Mouse (Mus musculus): Measurements from ENCODE around the gene Fxyd7.

Fxyd7 gene

DNA sequence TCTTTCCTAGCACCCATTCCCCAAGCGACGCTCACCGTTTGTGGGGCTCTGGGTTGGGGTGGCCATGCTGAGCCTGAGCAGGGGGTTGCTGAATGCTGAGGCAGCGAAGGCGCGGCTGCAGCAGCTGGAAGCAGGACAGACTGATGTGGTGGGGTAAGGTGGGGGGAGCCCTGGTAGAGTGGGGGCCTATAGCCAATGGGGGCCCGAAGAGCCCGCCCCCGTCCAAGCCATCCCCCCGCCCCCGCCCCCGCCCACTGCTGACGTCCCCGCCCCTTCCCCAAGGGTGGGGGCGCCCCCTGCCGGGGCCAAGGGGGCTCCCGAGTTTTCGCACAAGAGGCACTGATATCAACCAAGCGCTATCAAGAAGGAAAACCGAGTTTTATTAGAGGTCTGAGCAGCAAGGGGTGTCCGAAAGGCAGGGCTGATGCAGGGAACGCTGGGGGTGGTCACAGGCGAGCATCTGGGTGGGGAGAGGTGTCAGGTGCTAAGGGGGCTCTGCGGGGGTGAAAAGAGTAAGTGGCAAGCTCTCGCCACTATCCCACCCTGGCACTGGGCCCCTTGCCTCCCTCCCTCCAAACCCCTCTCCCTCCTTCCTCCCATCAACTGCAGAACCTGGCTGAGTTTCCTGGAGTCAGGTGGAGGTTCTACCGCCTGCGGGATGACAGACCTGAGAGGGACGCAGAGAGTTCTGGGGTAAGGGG, at the start of gene Fxyd7:
Gene Fxyd7, minus strand, starts transcription at position 147 of the 701 bp plus-strand sequence.
- peak; percentile 1; the same call in 1 of the 2 replicates for ATAC-seq (ENCODE audit: low TSS enrichment)

DNA sequence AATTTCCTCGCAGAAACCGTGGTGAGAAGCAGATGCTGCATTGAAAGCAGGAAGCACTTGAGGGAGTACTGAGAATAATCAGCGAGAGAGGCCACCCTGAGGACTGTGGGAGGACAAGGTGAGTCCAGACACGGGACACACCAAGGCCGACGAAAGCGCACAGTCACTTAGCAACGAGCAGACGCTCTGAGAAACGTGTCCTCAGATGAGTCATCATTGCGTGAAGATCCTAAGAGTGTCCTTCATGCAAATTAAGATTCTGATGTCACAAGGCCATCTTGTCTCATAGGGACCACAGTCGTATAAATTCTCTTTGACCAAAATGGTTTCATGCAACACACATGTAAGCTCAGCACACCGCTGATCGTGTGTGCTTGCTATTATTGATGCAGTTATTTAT, 49.5 kb upstream of the Fxyd7 start:
- no peak for ATAC-seq (ENCODE audit: low TSS enrichment)

DNA sequence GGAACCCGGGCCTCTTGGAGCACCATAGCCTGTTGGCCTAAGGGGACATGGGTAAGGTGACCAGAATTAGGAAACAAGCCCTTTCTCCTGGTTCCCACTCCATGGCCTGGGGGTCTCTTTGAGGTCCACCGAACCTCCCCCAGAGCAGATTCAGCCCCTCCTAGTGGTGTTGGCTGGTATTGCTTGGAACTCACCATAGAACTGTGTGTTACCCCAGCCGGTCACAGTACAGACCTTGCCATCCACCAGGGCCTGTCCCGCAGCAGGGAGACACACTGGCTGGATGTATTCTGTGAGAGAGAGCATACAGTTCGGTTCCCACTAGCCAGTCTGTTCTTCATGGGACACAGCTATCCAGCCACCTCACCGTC, 48.3 kb upstream of the Fxyd7 start:
- no peak for ATAC-seq (ENCODE audit: low TSS enrichment)

DNA sequence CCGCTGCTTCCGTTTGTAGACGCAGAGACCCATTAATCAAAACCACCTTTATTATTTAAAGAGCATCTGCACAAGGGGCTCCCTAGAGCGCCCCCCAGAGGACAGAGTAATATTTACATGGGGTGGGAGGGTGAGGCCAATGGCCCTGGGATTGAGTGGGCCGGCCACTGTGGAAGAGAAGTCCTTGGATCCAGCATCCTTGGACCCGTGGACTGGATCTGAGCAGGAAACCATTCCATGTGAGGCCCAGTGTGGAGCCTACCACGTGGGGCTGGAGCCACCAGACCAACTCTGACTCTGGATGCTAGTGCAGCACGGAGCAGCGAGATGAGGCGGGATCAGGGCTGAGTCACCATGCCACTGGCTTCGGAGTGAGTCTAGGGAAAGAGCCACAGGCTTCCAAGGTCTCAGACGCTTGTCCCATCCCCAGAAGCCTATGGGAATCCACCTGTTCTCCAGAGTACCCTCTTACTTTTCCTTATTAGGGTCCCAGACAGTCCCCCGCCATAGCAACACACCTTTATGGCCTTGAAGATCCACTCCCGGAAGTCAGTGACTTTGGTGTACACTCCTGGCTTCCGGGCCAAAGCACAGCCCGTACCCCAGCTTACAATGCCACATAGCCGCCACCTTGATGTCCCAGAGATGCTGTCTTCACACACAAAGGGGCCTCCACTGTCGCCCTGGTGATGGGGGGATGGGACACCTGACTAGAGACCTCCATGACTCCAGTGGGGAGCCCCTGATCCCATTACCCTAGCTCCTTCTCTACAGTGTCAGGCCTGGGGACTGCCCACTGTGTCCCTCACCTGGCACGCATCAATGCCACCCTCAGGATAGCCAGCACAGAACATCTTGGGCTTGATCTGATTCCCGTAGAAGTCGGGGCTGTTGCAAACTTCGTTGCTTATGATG, 47.7 kb upstream of the Fxyd7 start:
- no peak for ATAC-seq (ENCODE audit: low TSS enrichment)

DNA sequence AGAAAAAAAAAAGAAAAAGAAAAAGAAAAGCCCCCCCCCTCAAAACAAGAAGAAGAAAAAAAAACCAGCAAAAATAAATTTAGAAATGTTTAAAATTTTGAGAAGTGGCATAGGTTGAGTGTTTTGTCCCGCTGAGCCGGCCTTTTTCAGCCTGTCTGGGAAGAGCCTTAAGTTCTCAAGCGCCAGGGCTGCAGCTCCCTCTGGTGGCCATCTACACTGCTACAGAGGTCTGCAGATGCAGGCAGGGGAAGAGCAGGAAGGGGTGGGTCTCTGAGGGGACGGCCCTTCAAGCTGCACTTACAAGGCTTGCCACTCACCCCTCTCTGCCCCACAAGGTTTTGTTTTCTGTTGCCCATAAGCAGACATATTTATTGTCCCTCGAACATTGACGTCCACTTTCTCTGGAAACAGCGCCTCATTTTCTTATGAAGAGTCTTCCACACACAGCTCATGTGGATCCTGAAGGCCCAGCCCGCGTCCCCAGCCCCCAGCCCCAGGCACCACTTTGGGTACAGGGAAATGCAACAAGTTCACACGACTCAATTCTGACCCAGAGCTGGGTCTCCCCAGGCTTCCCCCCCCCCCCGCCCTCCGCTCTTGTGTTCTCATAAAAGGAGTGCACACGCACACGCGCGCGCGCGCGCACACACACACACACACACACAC, 46.4 kb upstream of the Fxyd7 start:
- ATAC-seq (ENCODE audit: low TSS enrichment): peak; percentile 91

DNA sequence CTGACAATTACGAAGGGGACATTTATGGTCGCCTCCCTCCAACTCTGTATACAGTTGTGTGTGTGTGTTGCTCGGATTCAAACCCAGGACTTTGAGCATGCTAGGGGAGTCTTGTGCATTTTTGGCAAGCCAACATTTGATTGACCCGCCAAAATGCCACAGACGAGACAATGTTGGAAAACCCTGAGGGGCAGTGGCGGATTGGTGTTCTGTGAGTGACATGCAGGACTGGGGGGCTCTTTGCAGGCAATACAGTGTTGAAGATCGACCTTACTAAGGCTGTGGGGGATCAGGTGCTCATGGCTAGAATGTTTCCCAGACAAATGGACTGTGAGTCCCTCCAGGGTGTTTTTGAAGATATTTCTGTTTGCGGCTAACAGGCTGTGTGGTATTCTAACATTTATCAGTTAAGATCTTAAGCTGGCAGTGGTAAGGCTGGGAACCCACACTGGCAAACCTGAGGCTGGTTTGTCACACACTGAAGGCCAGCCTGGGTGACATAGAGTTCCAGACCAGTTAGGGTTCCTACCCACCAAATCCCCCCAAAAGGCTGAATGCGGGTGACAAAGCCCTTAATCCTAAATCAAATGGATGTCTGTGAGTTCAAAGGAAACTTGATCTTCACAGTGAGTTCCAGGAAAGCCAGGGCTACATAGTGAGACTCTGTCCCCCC, 45.8 kb upstream of the Fxyd7 start:
- no peak for ATAC-seq (ENCODE audit: low TSS enrichment)

DNA sequence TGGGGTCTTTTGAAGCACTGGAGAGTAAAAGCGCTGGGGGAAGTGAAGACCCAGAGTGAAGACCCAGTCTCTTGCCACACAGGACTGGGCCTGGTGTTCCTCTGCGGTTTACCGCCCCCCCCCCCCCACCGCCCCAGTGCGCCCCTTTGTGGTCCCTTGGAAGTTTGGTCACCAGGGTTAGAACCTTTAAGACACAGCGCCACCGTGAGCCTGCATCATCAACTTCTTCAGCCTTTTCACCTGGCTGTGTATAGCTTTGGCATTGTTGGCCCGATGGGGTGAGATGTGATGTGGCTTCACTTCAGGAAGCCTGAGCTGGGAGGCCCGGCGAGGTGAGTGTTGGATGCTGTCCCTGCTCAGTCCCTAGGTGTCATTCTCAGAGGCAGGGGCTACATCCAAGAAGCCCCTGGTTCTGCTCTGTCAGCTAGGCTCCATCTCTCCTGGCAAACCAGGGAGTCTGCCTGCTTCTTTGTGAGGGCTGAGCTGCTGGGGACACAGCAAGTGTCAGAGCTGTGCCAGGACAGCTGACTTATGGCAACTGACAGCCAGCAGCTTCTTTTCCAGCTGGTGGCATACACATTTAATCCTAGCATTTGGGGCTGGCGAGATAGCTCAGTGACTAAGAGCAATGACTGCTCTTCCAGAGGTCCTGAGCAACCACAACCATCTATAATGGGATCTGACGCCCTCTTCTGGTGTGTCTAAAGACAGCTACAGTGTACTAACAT, 43.7 kb upstream of the Fxyd7 start:
- ATAC-seq (ENCODE audit: low TSS enrichment): no peak

DNA sequence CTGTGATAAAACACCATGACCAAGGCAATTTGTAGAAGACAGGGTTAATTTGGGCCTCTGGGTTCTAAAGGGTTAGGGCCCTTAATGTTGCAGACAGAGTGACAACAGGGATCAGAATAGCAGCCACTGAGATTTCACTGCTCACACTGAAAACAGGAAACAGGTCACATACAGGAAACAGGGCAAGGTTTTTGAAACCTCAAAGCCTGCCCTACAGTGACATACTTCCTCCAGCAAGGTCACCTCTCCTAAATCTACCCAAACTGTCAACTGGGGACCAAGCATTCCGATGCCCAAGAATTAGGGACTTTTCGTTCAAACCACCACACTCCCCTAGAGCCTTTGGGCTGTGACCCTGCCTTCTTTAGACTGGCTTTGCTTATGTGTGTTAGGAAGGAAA, 38.5 kb upstream of the Fxyd7 start:
- ATAC-seq (ENCODE audit: low TSS enrichment): no peak

DNA sequence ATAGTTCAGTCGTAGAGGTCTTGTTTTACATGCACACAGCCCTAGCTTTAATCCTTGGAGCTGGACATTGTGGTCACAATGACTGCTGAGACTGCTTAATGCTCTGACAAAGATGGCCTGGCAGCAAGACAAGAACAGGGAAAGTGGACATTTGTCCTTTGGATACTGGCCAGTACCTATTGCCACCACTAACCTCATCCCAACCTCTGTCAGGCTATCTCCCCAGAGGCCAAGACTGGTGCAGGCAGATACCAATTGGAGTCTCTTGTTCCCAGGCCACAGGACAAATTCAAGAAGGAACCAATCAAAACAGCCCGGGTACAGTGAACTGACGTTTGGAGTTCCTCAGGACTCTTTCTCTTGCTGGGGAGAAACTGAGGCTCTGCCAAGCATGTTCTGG, 36.9 kb upstream of the Fxyd7 start:
- no peak for ATAC-seq (ENCODE audit: low TSS enrichment)

DNA sequence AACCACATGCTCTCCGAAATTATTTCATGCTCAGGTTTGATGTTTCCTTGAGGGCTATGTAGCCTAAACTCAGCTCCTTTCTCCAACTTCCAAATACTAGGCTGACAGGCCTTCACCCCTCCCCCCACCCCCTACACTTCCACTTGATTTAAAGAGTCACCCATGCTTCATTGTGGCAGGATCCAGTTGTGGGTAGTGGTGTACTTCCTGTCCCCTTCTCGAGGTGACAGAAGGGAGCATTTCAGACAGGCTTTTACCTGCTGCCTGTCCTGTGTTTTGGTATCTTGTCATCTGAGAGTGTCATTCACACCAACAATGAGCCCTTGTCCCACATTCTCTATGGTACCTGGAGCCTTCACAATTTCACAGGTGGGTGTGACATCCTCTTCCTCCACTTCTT, 36.0 kb upstream of the Fxyd7 start:
- no peak for ATAC-seq (ENCODE audit: low TSS enrichment)

DNA sequence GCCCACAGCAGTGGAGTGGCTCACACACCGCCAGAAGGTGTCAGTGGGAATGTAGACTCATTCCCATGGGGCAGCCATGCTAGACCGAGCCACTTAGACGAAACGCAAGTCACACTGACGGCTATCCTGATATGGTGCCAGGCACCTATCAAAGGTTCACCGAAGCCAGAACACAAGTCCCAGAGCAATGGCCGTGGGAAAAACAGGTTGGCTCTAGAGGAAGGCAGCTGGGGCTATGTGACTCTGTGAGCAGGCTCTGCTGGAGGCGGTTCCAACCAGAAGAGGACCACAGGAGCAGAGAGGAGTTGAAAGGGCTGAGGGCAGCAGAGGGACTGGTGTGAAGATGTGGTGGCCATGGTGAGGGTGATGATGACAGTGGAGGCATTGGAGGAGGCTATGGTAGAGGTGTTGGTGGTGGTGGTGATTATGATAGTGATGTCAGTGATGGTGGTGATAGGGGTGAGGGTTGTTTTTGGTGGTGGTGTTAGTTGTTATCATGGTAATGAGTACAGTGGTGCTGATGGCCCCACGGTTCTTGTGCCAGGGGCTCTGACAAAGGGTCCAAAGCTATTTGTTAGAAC, 35.0 kb upstream of the Fxyd7 start:
- no peak for ATAC-seq (ENCODE audit: low TSS enrichment)

DNA sequence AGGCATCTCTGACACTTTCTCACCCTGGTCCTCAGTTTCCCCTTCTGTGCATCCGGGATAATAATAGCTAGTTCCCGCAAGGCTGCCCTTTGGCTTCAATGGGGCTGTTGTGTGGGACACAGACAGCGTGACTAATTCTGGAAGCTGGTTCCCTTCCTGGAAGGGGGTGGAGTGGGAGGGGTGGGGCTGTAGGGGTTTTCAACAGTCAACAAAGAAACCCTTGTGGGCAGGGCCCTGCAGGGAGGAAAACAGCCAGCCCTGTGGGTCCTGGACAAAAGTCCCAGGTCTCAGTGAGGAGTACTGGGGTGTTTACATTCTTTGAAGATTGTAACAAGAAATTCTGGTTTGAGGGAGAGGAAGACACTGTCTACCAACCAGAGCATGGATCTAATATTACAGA, 33.9 kb upstream of the Fxyd7 start:
- ATAC-seq (ENCODE audit: low TSS enrichment): peak; percentile 58

DNA sequence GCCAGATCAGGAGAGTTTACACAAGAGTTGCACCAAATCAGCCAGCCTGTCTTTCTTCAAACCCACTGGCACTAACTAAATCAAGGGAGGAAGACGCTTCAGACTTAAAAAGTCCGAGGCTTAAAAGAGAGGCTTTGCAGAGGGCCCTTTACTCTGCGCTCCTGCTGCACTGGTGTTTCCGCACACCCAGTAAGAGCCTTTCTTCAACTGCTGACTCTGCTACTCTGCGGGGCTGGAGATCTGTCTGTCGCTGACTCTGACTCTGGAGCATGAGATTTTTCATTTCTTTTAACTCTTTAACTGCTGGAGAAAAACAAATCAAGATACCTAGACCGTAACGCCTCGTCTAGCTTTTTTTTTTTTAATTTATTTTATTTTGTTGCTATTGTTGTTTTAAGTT, 32.9 kb upstream of the Fxyd7 start:
- no peak for ATAC-seq (ENCODE audit: low TSS enrichment)

DNA sequence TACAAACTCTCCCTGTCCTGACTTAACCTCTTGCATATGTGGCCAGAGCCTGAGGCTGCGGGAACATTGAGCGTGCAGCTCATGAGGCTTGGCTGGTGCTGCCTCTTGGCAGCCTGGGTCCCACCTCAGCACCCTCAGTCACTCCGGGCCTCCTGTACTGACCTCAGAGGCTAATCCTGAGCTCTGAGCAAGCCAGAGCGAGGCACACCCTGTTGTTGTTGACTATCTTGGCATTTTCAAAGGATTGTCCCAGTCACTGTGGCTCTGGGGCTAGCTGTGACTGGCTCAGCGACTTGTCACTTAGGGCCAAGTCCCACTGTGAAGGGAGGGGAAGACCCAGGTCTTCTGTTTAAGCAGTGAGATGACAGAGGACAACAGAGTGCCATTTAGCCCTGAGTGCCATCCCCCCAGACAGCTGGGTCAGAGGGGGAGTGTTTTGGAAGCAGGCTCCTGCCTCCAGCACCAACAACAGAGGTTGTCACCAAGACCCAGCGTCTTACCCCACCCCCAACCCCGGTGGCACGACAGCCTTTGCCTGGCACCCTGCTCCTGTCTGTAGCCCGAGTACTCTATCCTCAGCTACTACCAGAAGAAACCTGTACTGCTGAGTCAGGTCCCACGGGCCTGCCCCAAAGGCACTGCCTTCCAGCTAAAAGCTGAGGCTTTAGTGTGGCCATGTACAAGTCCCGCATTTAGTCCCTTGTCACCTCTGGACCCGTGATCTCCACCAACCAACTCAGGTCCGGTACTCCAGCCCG, 31.7 kb upstream of the Fxyd7 start:
- ATAC-seq (ENCODE audit: low TSS enrichment): peak; percentile 62

DNA sequence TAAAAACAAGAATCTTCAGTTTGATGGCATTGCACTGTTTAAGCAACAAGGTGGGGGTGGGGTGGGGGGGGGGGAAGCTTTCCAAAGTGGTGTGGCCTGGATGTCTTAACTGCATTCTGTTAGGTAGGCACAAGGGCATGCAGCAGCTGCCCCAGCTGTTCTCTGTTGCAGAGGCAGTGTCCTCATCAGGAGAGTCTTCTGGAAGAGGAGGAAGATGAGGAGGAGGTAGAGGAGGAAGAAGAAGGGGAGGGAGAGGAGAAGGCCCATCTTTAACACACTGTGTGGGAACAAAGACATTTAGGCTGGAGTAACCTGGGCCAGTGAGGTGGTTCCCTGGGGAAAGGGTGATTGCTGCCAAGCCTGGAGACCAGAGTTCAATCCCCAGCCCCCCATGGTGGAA, 30.8 kb upstream of the Fxyd7 start:
- no peak for ATAC-seq (ENCODE audit: low TSS enrichment)

DNA sequence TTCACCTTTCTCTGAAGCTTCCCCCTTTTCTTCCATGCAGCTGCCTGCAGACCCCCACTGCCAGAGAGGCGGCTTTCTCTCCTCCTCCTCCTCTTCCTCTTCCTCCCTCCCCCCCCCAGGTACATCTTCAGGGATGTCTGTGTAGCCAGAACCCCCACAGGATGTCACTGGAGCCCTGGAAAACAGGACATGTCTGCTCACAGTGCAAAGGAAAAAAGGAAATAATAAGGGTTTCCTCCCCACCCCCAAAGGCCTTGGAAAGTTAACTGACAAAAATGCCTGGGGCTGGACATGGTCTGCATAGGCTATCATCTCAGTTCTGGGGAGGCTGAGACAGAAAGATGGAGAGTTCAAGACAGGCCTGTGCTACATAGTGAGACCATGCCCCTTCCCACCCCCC, 29.8 kb upstream of the Fxyd7 start:
- ATAC-seq (ENCODE audit: low TSS enrichment): no peak

DNA sequence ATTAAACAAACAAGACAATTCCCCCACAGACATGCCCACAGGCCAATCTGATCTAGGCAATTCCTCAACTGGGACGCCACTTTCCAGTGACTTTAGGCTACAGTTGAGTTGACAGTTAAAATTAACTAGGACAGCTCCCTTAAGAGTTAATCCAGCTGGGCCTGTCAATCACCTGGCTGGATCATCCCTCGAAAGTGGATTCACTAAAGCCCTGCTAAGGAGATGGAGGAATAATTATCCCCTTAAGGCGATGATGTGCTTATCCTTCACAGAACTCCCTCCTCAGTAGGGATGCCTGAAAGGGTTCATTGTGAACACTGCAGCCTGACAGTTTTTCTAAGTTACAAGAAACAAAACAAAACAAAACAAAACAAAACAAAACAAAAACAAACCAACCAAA, 29.3 kb upstream of the Fxyd7 start:
- no peak for ATAC-seq (ENCODE audit: low TSS enrichment)

DNA sequence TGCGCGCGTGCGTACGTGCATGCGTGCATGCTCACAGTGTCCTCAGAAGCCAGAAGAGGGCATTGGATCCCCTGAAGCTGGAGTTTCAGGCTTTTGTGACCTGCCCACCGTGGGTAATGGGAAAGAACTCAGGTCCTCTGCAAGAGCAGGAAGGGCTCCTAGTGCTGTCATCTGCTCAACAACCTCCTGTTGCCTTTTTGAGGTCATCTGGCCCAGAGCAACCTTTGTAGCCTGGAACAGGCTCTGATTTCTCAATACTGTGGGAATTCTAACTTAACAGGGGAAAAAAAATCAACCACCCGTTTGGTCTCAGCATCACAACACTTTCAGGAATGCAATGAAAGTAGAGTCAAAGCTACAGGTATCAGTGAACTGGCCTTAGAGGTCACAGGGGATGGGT, 28.4 kb upstream of the Fxyd7 start:
- ATAC-seq (ENCODE audit: low TSS enrichment): no peak

DNA sequence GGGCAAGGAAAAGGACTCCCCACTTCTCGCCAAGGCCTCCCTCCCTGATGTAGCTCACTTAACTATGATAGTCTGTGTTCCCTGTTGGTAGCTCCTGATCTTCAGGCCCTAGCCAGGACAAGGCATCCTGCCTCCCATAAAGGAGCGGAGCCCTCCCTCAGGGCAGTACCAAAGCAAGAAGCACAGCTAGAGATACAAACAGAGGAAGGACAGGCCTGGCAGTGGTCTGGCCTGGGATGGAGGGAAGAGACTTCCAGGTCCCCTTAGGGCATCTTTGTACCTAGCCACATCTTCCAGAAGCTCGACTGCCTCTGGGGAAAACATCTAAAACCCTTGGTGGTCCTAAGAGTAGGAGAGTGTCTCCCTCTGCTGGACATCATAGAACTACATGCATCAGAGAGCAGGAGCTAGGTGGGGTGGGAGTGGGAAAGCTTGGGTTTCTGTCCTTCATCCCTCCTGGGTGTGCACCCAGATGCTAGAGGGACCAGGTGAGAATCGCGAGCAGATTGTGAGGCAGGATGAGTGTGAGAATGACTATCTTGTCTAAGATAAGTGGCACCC, 26.7 kb upstream of the Fxyd7 start:
- ATAC-seq (ENCODE audit: low TSS enrichment): peak; percentile 63

DNA sequence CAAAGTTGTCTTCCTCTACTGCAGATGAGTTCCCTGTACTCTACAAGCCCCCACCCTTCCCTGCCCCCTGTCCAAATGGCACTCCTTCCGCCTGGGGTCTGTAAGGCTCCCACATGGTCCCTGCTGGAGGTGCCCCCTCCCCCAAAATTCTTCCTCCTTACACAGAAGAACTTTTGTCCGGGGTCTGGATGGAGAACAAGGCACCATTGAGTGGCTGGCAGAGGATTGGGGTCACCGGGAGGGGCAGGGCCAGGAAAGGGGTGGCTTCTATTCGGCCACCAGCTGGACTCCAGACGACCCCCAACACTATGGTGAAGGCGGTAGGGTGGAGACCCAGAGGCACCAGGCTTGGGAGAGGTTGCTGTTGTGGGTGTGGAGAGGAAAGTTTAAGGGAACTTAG, 26.2 kb upstream of the Fxyd7 start:
- ATAC-seq (ENCODE audit: low TSS enrichment): peak; percentile 62

Measured in frontal cortex, adult (tissue).